Mouse (Mus musculus) T-helper 17 cell (primary cell): ENCODE data around the gene Ranbp6.

Experiments
- in situ Hi-C, 2 experiments: fragments of 300-600 bp; cut with MboI, MseI; formaldehyde crosslinking; loops; 1 replicate in 1 of 2; 2 replicates in 1 of 2; pipeline ENCODE4 v1.15.1; 2025; ENCODE audit warnings: high pct_unique_total_duplicates in 2 of 2

The Ranbp6 gene

GRCm38 (mm10) chr19:29810022-29810421 lies 2.8 kb downstream of the Ranbp6 start:
- in situ Hi-C loops = loop anchor here (5.0 kb wide), 2 partner anchors 123 to 143 kb away; no protein-coding TSS in a partner anchor

DNA sequence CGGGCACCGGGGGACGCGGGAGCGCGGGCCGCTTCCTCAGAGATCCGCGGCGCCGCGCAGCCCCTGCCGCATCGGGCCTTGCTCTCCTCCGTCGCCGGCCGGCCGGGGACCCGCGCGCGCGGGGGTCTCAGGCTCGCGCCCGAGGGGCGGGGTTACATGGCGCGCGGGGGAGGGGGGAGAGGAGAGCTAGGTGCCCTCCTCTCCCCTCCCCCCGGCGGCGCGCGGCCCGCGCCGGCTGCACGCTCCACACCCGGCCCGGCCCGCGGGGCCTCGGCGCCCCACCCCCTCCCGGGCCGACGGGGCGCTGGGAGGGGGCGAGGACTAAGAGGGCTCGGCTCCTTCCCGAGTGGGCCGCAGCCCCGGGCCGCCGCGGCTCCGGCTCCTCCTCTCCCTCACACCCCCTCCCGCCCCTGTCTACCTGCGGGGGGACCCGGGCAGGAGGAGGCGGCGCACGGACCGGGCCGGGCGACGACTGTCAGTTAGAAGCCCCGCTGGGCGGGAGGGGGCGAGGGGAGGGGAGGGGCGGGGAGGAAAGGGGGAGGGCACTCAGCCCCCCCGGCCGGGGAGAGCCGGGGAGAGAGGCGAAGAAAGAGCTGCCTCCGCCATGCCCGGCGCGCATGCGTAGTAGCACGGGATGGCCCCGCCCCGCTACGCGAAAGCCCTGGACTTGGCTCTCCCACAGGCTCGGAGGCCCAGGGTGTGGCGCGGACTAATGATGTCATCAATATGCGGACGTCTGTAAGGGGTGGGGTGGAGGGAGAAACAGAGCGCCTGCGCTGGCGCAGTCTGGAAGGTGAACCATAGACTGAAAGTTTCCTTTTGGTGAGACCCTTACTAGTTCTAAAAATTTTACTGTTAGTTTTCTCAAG lies 6.6 kb downstream of the Ranbp6 start, which contains the start of gene 9930021J03Rik:
TSS of gene 9930021J03Rik (minus strand) at position 73 of the 869 bp plus-strand sequence.
- in situ Hi-C loops = no loop called here

DNA sequence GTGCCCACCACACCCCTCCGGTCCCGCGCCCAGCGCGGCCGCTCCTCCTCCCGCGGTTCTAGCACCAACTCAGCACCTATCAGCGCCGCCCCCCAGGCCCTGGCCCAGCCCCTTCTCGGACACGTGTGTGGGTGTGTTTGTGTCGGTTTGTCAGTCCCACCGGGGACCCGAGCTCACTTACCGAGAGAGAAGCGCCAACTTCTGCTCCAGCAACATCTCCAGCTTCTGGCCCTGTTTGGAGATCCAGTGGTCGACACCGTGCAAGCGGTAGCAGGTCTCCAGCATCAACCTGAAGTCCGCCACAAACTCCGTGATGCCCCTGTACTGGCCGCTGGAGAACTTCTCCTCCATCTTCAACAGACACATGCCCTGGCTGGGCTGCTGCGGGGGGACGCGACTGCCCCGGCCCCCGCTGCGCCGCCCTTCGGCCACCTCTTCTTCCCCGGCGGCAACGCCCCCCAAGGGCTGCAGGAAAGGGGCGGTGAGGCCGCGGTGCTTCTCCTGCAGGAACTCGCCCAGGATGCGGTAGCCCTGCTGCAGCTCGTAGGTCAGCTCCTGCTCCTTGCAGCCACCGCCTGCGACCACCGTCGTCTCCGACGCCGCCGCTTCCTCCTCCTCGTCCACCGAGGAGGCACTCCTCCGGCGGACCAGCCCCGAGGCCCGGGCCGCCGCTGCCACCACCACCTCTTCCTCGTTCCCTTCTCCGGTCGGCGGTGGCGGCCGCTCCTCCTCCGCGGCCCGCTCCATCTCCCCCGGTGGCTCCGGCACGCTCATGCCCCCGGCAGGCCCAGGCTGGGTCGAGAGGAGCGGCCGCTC lies 7.5 kb downstream of the Ranbp6 start:
- in situ Hi-C loops = no loop called here

DNA sequence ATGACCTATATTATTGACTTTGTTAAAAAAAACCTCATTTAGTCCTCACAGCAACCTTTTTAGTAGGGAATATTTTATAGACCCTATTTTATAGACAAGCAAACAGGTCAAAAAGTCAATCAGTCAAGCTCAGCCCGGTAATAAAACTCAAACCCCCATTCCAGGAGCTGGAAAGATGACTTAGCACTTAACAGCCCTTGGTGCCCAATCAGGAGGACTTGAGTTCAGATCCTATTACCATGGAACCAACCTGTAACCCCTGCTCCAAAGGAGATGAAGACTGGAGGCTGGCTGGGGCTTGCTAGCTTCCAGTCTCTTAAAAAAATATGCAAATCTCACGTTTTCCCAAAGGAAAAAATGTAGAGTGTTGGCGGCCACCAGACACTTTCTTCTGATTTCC lies 8.8 kb downstream of the Ranbp6 start:
- in situ Hi-C loops = no loop called here

- in situ Hi-C loops = loop anchor here in 1 of 2 experiments (10.0 kb wide), 1 partner anchor 253 kb away; no protein-coding TSS in a partner anchor
Measured at GRCm38 (mm10) chr19:29797371-29797770, 15.4 kb downstream of the Ranbp6 start.

DNA sequence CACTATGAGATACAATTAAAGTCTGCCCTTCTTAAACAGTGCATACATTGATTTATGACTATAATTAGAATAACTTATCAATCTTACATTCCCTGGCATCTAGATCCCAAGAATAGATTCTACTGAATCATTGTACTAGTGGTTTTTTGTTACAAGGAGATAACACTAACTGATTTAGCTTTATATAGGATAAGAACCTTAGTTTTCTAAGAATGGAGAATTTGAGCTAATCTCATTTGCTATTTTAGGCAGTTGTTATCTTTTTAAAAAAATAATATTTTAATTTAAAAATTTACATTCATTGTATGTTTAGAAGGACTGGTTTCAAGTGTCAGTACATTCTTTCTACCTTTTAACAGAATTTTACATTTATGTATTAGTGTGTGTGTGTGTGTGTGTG lies 24.8 kb downstream of the Ranbp6 start:
- in situ Hi-C loops = no loop called here

GRCm38 (mm10) chr19:29782914-29783313 lies 29.9 kb downstream of the Ranbp6 start:
- in situ Hi-C loops = no loop called here
